Mouse (Mus musculus) MEL (cell line): ENCODE measurements around the gene Adh1.

ENCODE experiments used
- CTCF ChIP-seq, 3 experiments: IDR thresholded peaks in 2 of 3; conservative IDR thresholded peaks in 1 of 3; 2 replicates each; pipeline ENCODE4 v1.5.1; 2011 to 2012; ENCODE audit warnings: low read length in 3 of 3, low read depth in 2 of 3, mild to moderate bottlenecking in 2 of 3, improper control_type of control experiment in 1 of 3, inconsistent platforms in 1 of 3, mixed read lengths in 1 of 3, moderate library complexity in 1 of 3; ENCODE audit not compliant: control insufficient read depth in 1 of 3, insufficient read depth in 1 of 3, poor library complexity in 1 of 3, severe bottlenecking in 1 of 3
- GATA1 ChIP-seq: IDR thresholded peaks from 2 replicates; pipeline ENCODE4 v1.6.1; 2011; ENCODE audit warnings: low read depth, low read length, improper control_type of control experiment
- HCFC1 ChIP-seq: IDR thresholded peaks from 2 replicates; pipeline ENCODE4 v1.6.1; 2012; ENCODE audit warnings: low read depth, mild to moderate bottlenecking, inconsistent platforms, low read length, improper control_type of control experiment, moderate library complexity
- KAT2A ChIP-seq: conservative IDR thresholded peaks from 2 replicates; pipeline ENCODE4 v1.6.1; 2012; ENCODE audit warnings: low read depth, low read length, improper control_type of control experiment, inconsistent platforms
- MAX ChIP-seq: IDR thresholded peaks from 2 replicates; pipeline ENCODE4 v1.6.1; 2011; ENCODE audit warnings: low read length, improper control_type of control experiment
- MEF2A ChIP-seq: IDR thresholded peaks from 2 replicates; pipeline ENCODE4 v1.6.1; 2014; ENCODE audit warnings: low read depth, mild to moderate bottlenecking, inconsistent platforms, low read length, improper control_type of control experiment; ENCODE audit not compliant: poor library complexity, insufficient replicate concordance, severe bottlenecking; ENCODE audit errors: extremely low read depth
- NRF1 ChIP-seq: IDR thresholded peaks from 2 replicates; pipeline ENCODE4 v1.6.1; 2014; ENCODE audit warnings: low read depth, mild to moderate bottlenecking, inconsistent platforms, low read length, improper control_type of control experiment, moderate library complexity; ENCODE audit not compliant: poor library complexity, insufficient read depth, severe bottlenecking
- POLR2A ChIP-seq, 2 experiments: IDR thresholded peaks; 2 replicates each; pipeline ENCODE4 v1.6.1; 2011 to 2012; ENCODE audit warnings: low read length in 2 of 2, mild to moderate bottlenecking in 2 of 2, control low read depth in 1 of 2, improper control_type of control experiment in 1 of 2, low read depth in 1 of 2, moderate library complexity in 1 of 2; ENCODE audit not compliant: control insufficient read depth in 1 of 2, insufficient read depth in 1 of 2, poor library complexity in 1 of 2
- POLR2AphosphoS2 ChIP-seq: IDR thresholded peaks from 2 replicates; pipeline ENCODE4 v1.6.1; 2011; ENCODE audit warnings: low read length, improper control_type of control experiment
- TBP ChIP-seq: IDR thresholded peaks from 2 replicates; pipeline ENCODE4 v1.8.0; 2011; ENCODE audit warnings: low read depth, low read length, improper control_type of control experiment
- USF2 ChIP-seq, 2 experiments: IDR thresholded peaks; 2 replicates each; pipeline ENCODE4 v1.6.1; 2011 to 2012; ENCODE audit warnings: improper control_type of control experiment in 2 of 2, low read length in 2 of 2, borderline replicate concordance in 1 of 2, inconsistent platforms in 1 of 2, low read depth in 1 of 2, mild to moderate bottlenecking in 1 of 2; ENCODE audit not compliant: insufficient read depth in 1 of 2
- ZKSCAN1 ChIP-seq: IDR thresholded peaks from 2 replicates; pipeline ENCODE4 v1.6.1; 2012; ENCODE audit warnings: low read depth, mild to moderate bottlenecking, inconsistent platforms, low read length, improper control_type of control experiment, moderate library complexity

DNA sequence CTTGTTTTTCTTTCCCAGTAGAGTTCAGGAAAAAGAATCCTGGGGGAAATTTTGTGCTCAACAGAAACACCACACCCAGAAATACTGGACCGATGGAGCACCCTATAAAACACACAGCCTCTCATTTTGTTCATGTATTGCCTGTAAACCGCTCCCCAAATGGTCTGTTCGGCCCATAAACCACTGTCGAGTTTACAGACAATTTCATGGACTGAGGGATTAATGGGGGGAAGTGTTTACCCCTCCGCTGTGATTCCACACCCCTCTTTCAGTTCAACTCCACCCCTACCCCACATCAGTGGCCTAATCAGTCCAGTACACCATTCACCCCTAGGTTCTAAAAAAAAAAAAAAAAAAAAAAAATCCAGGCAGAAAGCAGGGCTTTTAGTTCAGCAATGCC, 19.8 kb upstream of the Adh1 start:
- TF ChIP-seq HCFC1 = no peak
- TF ChIP-seq NRF1 = no peak
- TF ChIP-seq GATA1 = no peak
- TF ChIP-seq CTCF (IDR thresholded peaks at IDR 0.05 in 2 of 3, conservative IDR thresholded peaks at IDR 0.05 in 1 of 3; ENCODE audit: control insufficient read depth in 1 of 3, insufficient read depth in 1 of 3, low read depth in 2 of 3, low read length in 3 of 3, poor library complexity in 1 of 3, severe bottlenecking in 1 of 3) = no peak
- TF ChIP-seq KAT2A = no peak
- no peak for TF ChIP-seq POLR2AphosphoS2
- TF ChIP-seq MAX = no peak
- TF ChIP-seq MEF2A = no peak
- no peak for TF ChIP-seq POLR2A (IDR thresholded peaks at IDR 0.05; ENCODE audit: control insufficient read depth in 1 of 2, insufficient read depth in 1 of 2, low read depth in 1 of 2, low read length in 2 of 2, poor library complexity in 1 of 2)
- TF ChIP-seq USF2 (IDR thresholded peaks at IDR 0.05; ENCODE audit: borderline replicate concordance in 1 of 2, insufficient read depth in 1 of 2, low read depth in 1 of 2, low read length in 2 of 2) = no peak
- no peak for TF ChIP-seq TBP
- TF ChIP-seq ZKSCAN1 = no peak
